Mouse (Mus musculus) liver, embryonic 16.5 days (tissue): ENCODE data around the gene Mc1r. TPM values are rescaled to one million over a fixed set of nuclear protein-coding genes. Genes with fewer than 3 reads are reported as not detected.
"Not testable (repeated sequence)": the region's sequence is repeated elsewhere in the genome, so short reads cannot be mapped to it uniquely, and the experiment has no call there.

Experiments
- ATAC-seq: fragments of 200-750 bp; cut with Nextera tagmentation; 2 replicates; pipeline ENCODE4 v1.8.0; 2017; ENCODE audit warnings: low read depth, mild to moderate bottlenecking, moderate number of reproducible peaks, moderate library complexity
- H3K27ac ChIP-seq: fragments of 300-500 bp; sonication (generic); 2 replicates; pipeline ENCODE4 v1.5.1; 2014; ENCODE audit warnings: mild to moderate bottlenecking, low read length
- H3K27me3 ChIP-seq: fragments of 300-500 bp; sonication (generic); 2 replicates; pipeline ENCODE4 v1.6.1; 2014; ENCODE audit warnings: low read depth, low read length, mixed read lengths; ENCODE audit not compliant: control insufficient read depth, insufficient read depth
- H3K36me3 ChIP-seq: fragments of 300-500 bp; sonication (generic); 2 replicates; pipeline ENCODE4 v1.6.1; 2014; ENCODE audit warnings: mild to moderate bottlenecking; ENCODE audit not compliant: control insufficient read depth, insufficient read depth
- H3K4me1 ChIP-seq: fragments of 300-500 bp; sonication (generic); 2 replicates; pipeline ENCODE4 v1.6.1; 2014; ENCODE audit warnings: low read depth, low read length, mixed read lengths; ENCODE audit not compliant: control insufficient read depth
- H3K4me2 ChIP-seq: fragments of 300-500 bp; sonication (generic); 2 replicates; pipeline ENCODE4 v1.6.1; 2014; ENCODE audit warnings: low read depth, low read length, mixed read lengths
- H3K4me3 ChIP-seq: fragments of 300-500 bp; sonication (generic); 2 replicates; pipeline ENCODE4 v1.5.1; 2014; ENCODE audit warnings: low read depth, mild to moderate bottlenecking, low read length
- H3K9ac ChIP-seq: fragments of 300-500 bp; sonication (generic); 2 replicates; pipeline ENCODE4 v1.6.1; 2014; ENCODE audit warnings: low read depth, low read length
- H3K9me3 ChIP-seq: fragments of 300-500 bp; sonication (generic); replicated peaks from 2 replicates; pipeline ENCODE4 v1.6.1; 2016; ENCODE audit warnings: low read length; ENCODE audit not compliant: control insufficient read depth
- WGBS: fragments of 180-500 bp; shearing (Covaris S2); extraction: QIAGEN DNeasy Blood & Tissue Kit; methylation state at CpG from one replicate; pipeline ENCODE4 v1.1.7; 2014; ENCODE audit not compliant: insufficient replicate concordance; 5-methylcytosine and 5-hydroxymethylcytosine counted together
- polyA plus RNA-seq: library from polyadenylated mRNA; unstranded; fragments of >200 nt; fragmentation: Nextera tagmentation; extraction: Ambion mirVana; gene quantifications from 2 replicates; pipeline ENCODE4 v1.2.1, GENCODE M21; 2015

Mc1r gene
- polyA plus RNA-seq, 1 experiment from 2014 or later: not detected

GRCm38 (mm10) chr8:123451747-123452146 is 44.8 kb downstream of the Mc1r start:
- H3K4me1 ChIP-seq, H3K27ac ChIP-seq, H3K4me2 ChIP-seq, H3K4me3 ChIP-seq, H3K9ac ChIP-seq, H3K9me3 ChIP-seq, ATAC-seq, H3K27me3 ChIP-seq, H3K36me3 ChIP-seq: not testable (repeated sequence)
- WGBS: 79% methylated on average over 12 of the region's 12 CpGs

DNA sequence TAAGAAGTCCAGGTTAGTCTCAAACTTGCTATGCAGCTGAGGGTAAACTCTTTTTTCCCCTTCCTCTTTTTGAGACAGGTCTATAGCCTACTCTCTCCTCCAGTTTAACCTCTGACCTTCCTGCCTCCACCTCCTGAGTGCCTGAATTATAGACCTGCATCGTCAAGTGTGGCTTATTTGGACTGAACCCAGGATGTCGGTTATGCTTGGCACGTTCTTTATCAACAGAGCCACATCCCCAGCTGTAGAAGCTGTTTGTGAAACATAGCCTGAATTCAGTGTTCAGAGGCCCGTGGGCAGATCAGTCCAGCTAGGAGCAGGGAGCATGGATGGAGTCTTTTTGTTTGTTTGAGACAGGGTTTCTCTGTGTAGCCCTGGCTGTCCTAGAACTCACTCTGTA is 45.2 kb downstream of the Mc1r start:
- Histone ChIP-seq H3K9ac (no peak overlapping the region), H3K27me3 (no peaks in the 10 kb centered on the region), H3K4me3 (no peak overlapping the region), H3K36me3 (peaks cover 3% of the 10 kb centered on the region; the same call in 1 of the 2 replicates), H3K27ac (no peak overlapping the region), H3K9me3 (no peaks in the 10 kb centered on the region), H3K4me1 (peaks cover 3% of the 10 kb centered on the region), H3K4me2 (no peak overlapping the region)
- WGBS: 21% methylated on average over 4 of the region's 4 CpGs
- 0 out of 2 replicates have a peak, but pooled peaks have one; percentile 16 for ATAC-seq

GRCm38 (mm10) chr8:123453291-123453690 is 46.4 kb downstream of the Mc1r start:
- no peak overlapping the region for H3K27ac ChIP-seq
- WGBS: 51% methylated on average over 7 of the region's 7 CpGs
- no peaks in the 10 kb centered on the region for H3K9me3 ChIP-seq
- H3K4me2 ChIP-seq: no peak overlapping the region
- H3K36me3 ChIP-seq: peaks cover 3% of the 10 kb centered on the region; the same call in 1 of the 2 replicates
- H3K27me3 ChIP-seq: no peaks in the 10 kb centered on the region
- no peak for ATAC-seq
- peaks cover 3% of the 10 kb centered on the region for H3K4me1 ChIP-seq
- H3K9ac ChIP-seq: no peak overlapping the region
- no peak overlapping the region for H3K4me3 ChIP-seq

DNA sequence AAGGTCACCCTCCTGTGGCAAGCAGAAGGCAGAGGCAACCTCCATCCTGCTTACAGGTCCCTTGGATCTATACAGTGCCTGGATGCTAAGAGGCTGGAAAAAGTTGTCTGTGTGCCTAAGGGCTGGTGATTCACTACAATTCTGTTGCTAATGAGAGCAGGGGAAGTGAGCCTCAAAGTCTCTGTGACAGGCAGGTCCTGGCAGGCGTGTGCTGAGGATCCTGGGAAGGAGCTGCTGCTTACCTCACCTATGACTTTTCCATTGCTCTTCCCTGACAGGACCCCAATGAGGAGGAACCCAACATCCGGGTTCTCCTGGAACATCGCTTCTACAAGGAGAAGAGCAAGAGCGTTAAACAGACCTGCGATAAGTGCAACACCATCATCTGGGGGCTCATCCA is 47.0 kb downstream of the Mc1r start:
- no peak overlapping the region for H3K9ac ChIP-seq
- H3K4me3 ChIP-seq: no peak overlapping the region
- H3K27me3 ChIP-seq: no peaks in the 10 kb centered on the region
- 82% methylated on average over 5 of the region's 5 CpGs for WGBS
- H3K4me1 ChIP-seq: peaks cover 3% of the 10 kb centered on the region
- peaks cover 3% of the 10 kb centered on the region; the same call in 1 of the 2 replicates for H3K36me3 ChIP-seq
- H3K9me3 ChIP-seq: no peaks in the 10 kb centered on the region
- no peak overlapping the region for H3K4me2 ChIP-seq
- no peak overlapping the region for H3K27ac ChIP-seq
- ATAC-seq: no peak

GRCm38 (mm10) chr8:123454559-123454958 is 47.7 kb downstream of the Mc1r start:
- H3K4me3 ChIP-seq: no peak overlapping the region
- peaks cover 3% of the 10 kb centered on the region; the same call in 1 of the 2 replicates for H3K36me3 ChIP-seq
- no peak overlapping the region for H3K4me2 ChIP-seq

More at GRCm38 (mm10) chr8:123454559-123454958, 47.7 kb downstream of the Mc1r start:
- H3K27me3 ChIP-seq: no peaks in the 10 kb centered on the region
- peaks cover 3% of the 10 kb centered on the region for H3K4me1 ChIP-seq
- WGBS: 34% methylated on average over 6 of the region's 6 CpGs
- no peak overlapping the region for H3K9ac ChIP-seq
- no peak for ATAC-seq
- H3K27ac ChIP-seq: no peak overlapping the region
- no peaks in the 10 kb centered on the region for H3K9me3 ChIP-seq

Other genes with a start within 250 kb of the Mc1r start
- gene Sult5a1, start 248.8 kb upstream of the Mc1r start, polyA plus RNA-seq: 0.74 and 0.89 TPM in 2 replicates
- 0.12 and 0.39 TPM in 2 replicates for gene Dpep1, start 220.9 kb upstream of the Mc1r start, polyA plus RNA-seq
- 55.9 and 59.6 TPM in 2 replicates for gene Chmp1a, start 194.3 kb upstream of the Mc1r start, polyA plus RNA-seq
- gene Spata33, start 194.3 kb upstream of the Mc1r start, polyA plus RNA-seq: 0.14 and 0.21 TPM in 2 replicates
- 8.8 and 8.9 TPM in 2 replicates for gene Cdk10, start 182.3 kb upstream of the Mc1r start, polyA plus RNA-seq
- 3.2 and 3.3 TPM in 2 replicates for gene Spata2l, start 170.9 kb upstream of the Mc1r start, polyA plus RNA-seq
- gene Zfp276, start 152.9 kb upstream of the Mc1r start, polyA plus RNA-seq: 7.5 and 7.8 TPM in 2 replicates
- gene Vps9d1, start 152.8 kb upstream of the Mc1r start, polyA plus RNA-seq: 4.8 and 5.6 TPM in 2 replicates
- gene Fanca, start 88.5 kb upstream of the Mc1r start, polyA plus RNA-seq: 14.4 and 14.8 TPM in 2 replicates
- 2.3 and 2.4 TPM in 2 replicates for gene Spire2, start 74.4 kb upstream of the Mc1r start, polyA plus RNA-seq
- gene Tcf25, start 33.4 kb upstream of the Mc1r start, polyA plus RNA-seq: 54.0 and 58.0 TPM in 2 replicates
- 0.35 and 0.64 TPM in 2 replicates for gene Tubb3, start 4.3 kb downstream of the Mc1r start, polyA plus RNA-seq
- gene Def8, start 16.4 kb downstream of the Mc1r start, polyA plus RNA-seq: 9.9 and 11.3 TPM in 2 replicates
- gene Afg3l1, start 70.8 kb downstream of the Mc1r start, polyA plus RNA-seq: 21.9 and 24.0 TPM in 2 replicates
- 0.15 and 0.21 TPM in 2 replicates for gene Dbndd1, start 108.4 kb downstream of the Mc1r start, polyA plus RNA-seq
- 2.5 and 2.7 TPM in 2 replicates for gene Gas8, start 111.7 kb downstream of the Mc1r start, polyA plus RNA-seq
- 1.5 and 1.8 TPM in 2 replicates for gene Rhou, start 246.8 kb downstream of the Mc1r start, polyA plus RNA-seq